Mouse (Mus musculus): Measurements from ENCODE around the gene Mafk.

DNA sequence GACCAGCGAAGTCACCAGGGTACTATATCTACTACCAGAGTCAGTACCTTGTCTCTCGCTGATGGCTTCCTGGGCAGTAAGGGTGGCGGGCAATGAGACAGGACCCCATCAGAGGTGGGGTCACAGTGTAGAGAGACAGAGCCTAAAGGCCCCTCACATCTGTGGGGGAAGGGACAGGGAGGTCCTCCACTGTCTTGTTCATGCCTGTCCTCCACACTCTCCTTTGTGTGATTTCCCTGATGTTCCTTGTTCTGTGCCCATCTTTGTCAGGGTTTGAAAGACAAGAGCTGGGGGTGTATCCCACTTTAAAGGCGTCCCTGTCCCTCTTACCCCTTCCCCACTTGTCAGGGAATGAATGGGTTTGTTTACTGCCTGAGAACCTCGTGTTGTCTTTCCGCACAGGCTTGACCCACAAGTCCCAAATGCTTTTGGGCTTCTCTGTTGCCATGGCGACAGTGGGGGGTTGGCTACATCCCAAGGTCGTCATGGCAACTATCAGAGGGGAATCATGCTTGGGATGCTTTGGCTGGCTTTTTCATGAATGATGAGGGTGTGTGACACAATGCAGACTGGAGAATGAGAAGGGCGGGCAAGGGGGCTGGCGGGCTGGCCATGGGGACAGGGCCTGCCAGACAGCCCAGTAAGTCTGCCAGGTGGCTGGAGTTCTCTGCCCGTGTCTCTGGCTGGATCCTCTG is 6.3 kb downstream of the Mafk start:
- TF ChIP-seq GATA1 (IDR thresholded peaks at IDR 0.05; ENCODE audit: borderline replicate concordance, low read length) (no peak), FLI1 (IDR thresholded peaks at IDR 0.05; ENCODE audit: low read length) (no peak)
